Mouse (Mus musculus) stomach, postnatal 0 days (tissue): ENCODE measurements around the gene Nsun2. TPM values are rescaled to one million over a fixed set of nuclear protein-coding genes. Genes with fewer than 3 reads are reported as not detected.

Experiments used
- ATAC-seq: fragments of 200-750 bp; cut with Nextera tagmentation; 2 replicates; pipeline ENCODE4 v1.8.0; 2017; ENCODE audit not compliant: low FRiP score, low TSS enrichment
- DNase-seq: peaks from one replicate; pipeline ENCODE4 v3.0.0-alpha.2; 2016; ENCODE audit warnings: low spot score
- H3K27ac ChIP-seq: fragments of 300-500 bp; sonication (generic); replicated peaks from 2 replicates; pipeline ENCODE4 v1.5.1; 2014; ENCODE audit warnings: mild to moderate bottlenecking, control low read depth
- H3K27me3 ChIP-seq: fragments of 300-500 bp; sonication (generic); 2 replicates; pipeline ENCODE4 v1.6.1; 2014; ENCODE audit warnings: low read length; ENCODE audit not compliant: control insufficient read depth, insufficient read depth
- H3K36me3 ChIP-seq: fragments of 300-500 bp; sonication (generic); 2 replicates; pipeline ENCODE4 v1.6.1; 2014; ENCODE audit warnings: low read length, mixed read lengths; ENCODE audit not compliant: control insufficient read depth, insufficient read depth
- H3K4me1 ChIP-seq: fragments of 300-500 bp; sonication (generic); replicated peaks from 2 replicates; pipeline ENCODE4 v1.6.1; 2014; ENCODE audit warnings: antibody characterized with exemption; ENCODE audit not compliant: control insufficient read depth, insufficient read depth
- H3K4me2 ChIP-seq: fragments of 300-500 bp; sonication (generic); replicated peaks from 2 replicates; pipeline ENCODE4 v1.6.1; 2014; ENCODE audit warnings: low read depth, mild to moderate bottlenecking, control low read depth, moderate library complexity
- H3K4me3 ChIP-seq: fragments of 300-500 bp; sonication (generic); 2 replicates; pipeline ENCODE4 v1.5.1; 2014; ENCODE audit warnings: low read depth, low read length, control low read depth
- H3K9ac ChIP-seq: fragments of 300-500 bp; sonication (generic); 2 replicates; pipeline ENCODE4 v1.6.1; 2014; ENCODE audit warnings: mild to moderate bottlenecking, low read length, control low read depth, mixed read lengths
- H3K9me3 ChIP-seq: fragments of 300-500 bp; sonication (generic); 2 replicates; pipeline ENCODE4 v1.6.1; 2016; ENCODE audit warnings: low read length; ENCODE audit not compliant: control insufficient read depth
- CTCF ChIP-seq: IDR thresholded peaks from 2 replicates; pipeline ENCODE4 v1.5.1; 2016; ENCODE audit warnings: antibody characterized with exemption, low read depth, mild to moderate bottlenecking, moderate library complexity
- EP300 ChIP-seq: optimal IDR thresholded peaks from 2 replicates; pipeline ENCODE3; 2016; ENCODE audit warnings: antibody characterized with exemption
- WGBS: fragments of 180-500 bp; shearing (Covaris S2); extraction: QIAGEN DNeasy Blood & Tissue Kit; methylation state at CpG from one replicate; pipeline ENCODE4 v1.1.7; 2014; 5-methylcytosine and 5-hydroxymethylcytosine counted together
- polyA plus RNA-seq: library from polyadenylated mRNA; unstranded; fragments of >200 nt; fragmentation: Nextera tagmentation; extraction: Ambion mirVana; gene quantifications from 2 replicates; pipeline ENCODE4 v1.2.1, GENCODE M21; 2015

The Nsun2 gene
- 68.6 and 69.7 TPM in 2 replicates for polyA plus RNA-seq

- TF ChIP-seq CTCF (no peak), EP300 (no peak)
- Histone ChIP-seq H3K9me3 (no peaks in the 10 kb centered on the region), H3K4me3 (peak within 1 kb of the TSS; percentile 85), H3K27ac (peak within 1 kb of the TSS; percentile 98), H3K9ac (peak within 1 kb of the TSS; percentile 82), H3K4me1 (peaks cover 8% of the 10 kb centered on the region; the same call in 1 of the 2 replicates), H3K36me3 (no peaks in the 10 kb centered on the region), H3K4me2 (peak within 1 kb of the TSS; percentile 90), H3K27me3 (no peaks in the 10 kb centered on the region)
- WGBS = under 1% methylated on average over 92 of the region's 155 CpGs
- DNase-seq = peak; percentile 58
- ATAC-seq = peak; percentile 27
These were observed at the start of gene Nsun2 for GRCm38 (mm10) chr13:69533405-69534333. Nsun2 (plus strand) TSS chr13:69533746.

- Histone ChIP-seq H3K4me3 (no peak overlapping the region), H3K4me1 (peaks cover 7% of the 10 kb centered on the region), H3K9ac (no peak overlapping the region), H3K9me3 (no peaks in the 10 kb centered on the region), H3K36me3 (no peaks in the 10 kb centered on the region), H3K27me3 (peaks cover 9% of the 10 kb centered on the region; the same call in 1 of the 2 replicates), H3K4me2 (no peak overlapping the region), H3K27ac (no peak overlapping the region)
- DNase-seq = no peak
- WGBS = 14% methylated on average over 6 of the region's 6 CpGs
- peak; percentile 75 for TF ChIP-seq CTCF
- TF ChIP-seq EP300 = no peak
- ATAC-seq = no peak
These were observed 48.2 kb upstream of the Nsun2 start for GRCm38 (mm10) chr13:69485326-69485725.

GRCm38 (mm10) chr13:69485833-69486232, 47.7 kb upstream of the Nsun2 start:
- Histone ChIP-seq H3K4me1 (peaks cover 7% of the 10 kb centered on the region), H3K9ac (no peak overlapping the region), H3K27me3 (peaks cover 6% of the 10 kb centered on the region; the same call in 1 of the 2 replicates), H3K4me2 (no peak overlapping the region), H3K36me3 (no peaks in the 10 kb centered on the region), H3K9me3 (no peaks in the 10 kb centered on the region), H3K4me3 (no peak overlapping the region), H3K27ac (no peak overlapping the region)
- DNase-seq = no peak
- 65% methylated on average over 7 of the region's 7 CpGs for WGBS
- no peak for ATAC-seq
- TF ChIP-seq EP300 = no peak

GRCm38 (mm10) chr13:69487108-69487507, 46.4 kb upstream of the Nsun2 start:
- DNase-seq = no peak
- no peaks in the 10 kb centered on the region for H3K36me3 ChIP-seq
- 82% methylated on average over 7 of the region's 7 CpGs for WGBS
- H3K9me3 ChIP-seq = no peaks in the 10 kb centered on the region
- no peak for TF ChIP-seq EP300
- TF ChIP-seq CTCF = no peak
- no peak overlapping the region for H3K27ac ChIP-seq
- peaks cover 5% of the 10 kb centered on the region; the same call in 1 of the 2 replicates for H3K27me3 ChIP-seq
- no peak for ATAC-seq
- no peak overlapping the region for H3K9ac ChIP-seq
- no peak overlapping the region for H3K4me2 ChIP-seq
- H3K4me1 ChIP-seq = peaks cover 3% of the 10 kb centered on the region; the same call in 1 of the 2 replicates
- no peak overlapping the region for H3K4me3 ChIP-seq

- Histone ChIP-seq H3K4me1 (peaks cover 3% of the 10 kb centered on the region; the same call in 1 of the 2 replicates), H3K36me3 (no peaks in the 10 kb centered on the region), H3K27me3 (peaks cover 5% of the 10 kb centered on the region; the same call in 1 of the 2 replicates), H3K4me2 (peak overlapping the region; percentile 45), H3K4me3 (peak overlapping the region; percentile 13; the same call in 1 of the 2 replicates), H3K27ac (no peak overlapping the region), H3K9ac (peak overlapping the region; percentile 23; the same call in 1 of the 2 replicates), H3K9me3 (no peaks in the 10 kb centered on the region)
- ATAC-seq = no peak
- TF ChIP-seq CTCF (no peak), EP300 (no peak)
- WGBS = 4% methylated on average over 26 of the region's 26 CpGs
- no peak for DNase-seq
These were observed 45.8 kb upstream of the Nsun2 start for GRCm38 (mm10) chr13:69487611-69488275.
